7 mouse cellular contexts compared by ENCODE assay signal in the genomic region with DNA sequence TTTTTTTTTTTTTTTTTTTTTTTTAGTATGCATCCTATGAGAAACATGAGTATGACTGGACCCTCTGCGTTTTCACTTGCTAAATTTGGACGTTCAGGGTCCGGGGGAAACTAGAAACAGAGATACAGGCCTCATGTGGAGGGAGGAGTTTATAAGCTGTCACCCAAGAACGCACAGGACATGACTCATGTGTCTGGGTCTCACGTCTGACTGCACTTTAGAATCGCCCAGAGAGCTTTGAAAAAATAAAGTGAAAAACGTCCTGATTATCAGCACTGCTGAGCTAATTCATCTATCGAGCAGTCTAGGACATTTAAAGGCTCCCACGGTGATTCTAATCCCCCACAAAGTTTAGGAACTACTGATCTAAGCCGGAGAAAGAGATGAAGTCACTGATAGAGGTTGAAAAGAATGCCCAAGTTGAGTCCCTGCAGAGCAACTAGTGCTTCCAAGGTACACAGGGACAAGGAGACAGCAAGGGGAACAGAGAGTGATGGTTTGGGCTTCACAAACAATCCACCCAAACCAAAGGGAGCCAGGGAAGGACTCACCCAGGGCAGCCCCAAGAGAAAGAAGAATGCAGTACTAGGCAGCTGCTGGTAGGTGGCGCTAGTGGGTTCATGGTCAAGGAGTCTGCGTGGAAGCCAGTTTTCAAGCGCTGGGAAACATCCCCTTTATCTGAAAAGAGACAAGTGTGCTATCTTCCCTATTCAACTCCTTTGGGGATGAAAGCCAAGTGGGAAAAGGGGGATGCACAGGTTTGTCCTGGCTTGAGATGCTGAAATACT.
DNase-seq lines count a peak whose midpoint lies in the region; ATAC-seq and TF ChIP-seq lines count a peak whose summit lies in the region.

No protein-coding gene starts in this region.

- peak; percentile 57; the same call in 1 of the 2 replicates for ATAC-seq in kidney, embryonic 14.5 days (ENCODE audit: low FRiP score, low TSS enrichment)
- ATAC-seq in liver, embryonic 11.5 days (replicated peaks; ENCODE audit: low FRiP score) = no peak

- H3K9me3 ChIP-seq in MEL (replicated peaks; ENCODE audit: insufficient read depth, low read length) = no peaks in the 10 kb centered on the region
- H3K9me3 ChIP-seq in kidney, embryonic 14.5 days (ENCODE audit: control insufficient read depth, low read length) = no peaks in the 10 kb centered on the region
- H3K9me3 ChIP-seq in liver, embryonic 11.5 days (ENCODE audit: control insufficient read depth, low read length) = no peaks in the 10 kb centered on the region

- peak in 2 of 3 experiments; percentile 26 to 39; a peak in 4 of 6 replicates for TF ChIP-seq CTCF in MEL (IDR thresholded peaks at IDR 0.05 in 2 of 3, conservative IDR thresholded peaks at IDR 0.05 in 1 of 3; ENCODE audit: control insufficient read depth in 1 of 3, insufficient read depth in 1 of 3, low read depth in 2 of 3, low read length in 3 of 3, poor library complexity in 1 of 3, severe bottlenecking in 1 of 3)
- peak; percentile 79 for TF ChIP-seq CTCF in cerebellum, adult 2 months (IDR thresholded peaks at IDR 0.05; ENCODE audit: borderline replicate concordance, insufficient read depth, low read depth, low read length)

- TF ChIP-seq EP300 in MEL (IDR thresholded peaks at IDR 0.05; ENCODE audit: low read depth in 1 of 2, low read length in 2 of 2) = no peak

- DNase-seq in B cell, adult 2 months = peak; percentile 1 to 2
- DNase-seq in MEL (ENCODE audit: low read depth, low spot score) = peak; percentile 4
- DNase-seq in cerebellum, adult 2 months = peak; percentile 26 to 50
- peak; percentile 55 to 63 for DNase-seq in gastrocnemius, postnatal 36 days
- DNase-seq in liver, embryonic 11.5 days (ENCODE audit: low spot score) = peak; percentile 47
- DNase-seq in retina, postnatal 7 days (ENCODE audit: low read depth, low spot score) = peak; percentile 43

- no peaks in the 10 kb centered on the region for H3K27me3 ChIP-seq in MEL (ENCODE audit: control insufficient read depth in 1 of 2, insufficient read depth in 2 of 2, low read length in 2 of 2)
- H3K27me3 ChIP-seq in cerebellum, adult 2 months (ENCODE audit: control insufficient read depth, insufficient read depth, low read length) = no peaks in the 10 kb centered on the region
- H3K27me3 ChIP-seq in kidney, embryonic 14.5 days (ENCODE audit: control insufficient read depth, insufficient read depth, low read length) = no peaks in the 10 kb centered on the region
- H3K27me3 ChIP-seq in liver, embryonic 11.5 days (replicated peaks; ENCODE audit: control insufficient read depth, insufficient read depth, low read length) = no peaks in the 10 kb centered on the region

- no peaks in the 10 kb centered on the region for H3K36me3 ChIP-seq in MEL (ENCODE audit: control insufficient read depth in 1 of 2, insufficient read depth in 2 of 2, low read length in 2 of 2)
- H3K36me3 ChIP-seq in kidney, embryonic 14.5 days (ENCODE audit: control insufficient read depth, insufficient read depth, low read length) = no peaks in the 10 kb centered on the region
- H3K36me3 ChIP-seq in liver, embryonic 11.5 days (ENCODE audit: control insufficient read depth, insufficient read depth, low read length) = no peaks in the 10 kb centered on the region

- H3K4me1 ChIP-seq in MEL (ENCODE audit: control insufficient read depth in 1 of 2, insufficient read depth in 2 of 2, low read length in 2 of 2) = no peaks in the 10 kb centered on the region
- H3K4me1 ChIP-seq in cerebellum, adult 2 months (ENCODE audit: control insufficient read depth, insufficient read depth, low read length) = no peaks in the 10 kb centered on the region
- H3K4me1 ChIP-seq in kidney, embryonic 14.5 days (ENCODE audit: control insufficient read depth, insufficient read depth, low read length) = 0 out of 2 replicates have a peak, but pooled peaks cover 4% of the 10 kb centered on the region
- no peaks in the 10 kb centered on the region for H3K4me1 ChIP-seq in liver, embryonic 11.5 days (replicated peaks; ENCODE audit: control insufficient read depth, insufficient read depth, low read length)

- H3K4me2 ChIP-seq in kidney, embryonic 14.5 days (replicated peaks; ENCODE audit: low read depth, low read length) = no peak overlapping the region
- no peak overlapping the region for H3K4me2 ChIP-seq in liver, embryonic 11.5 days

- no peak overlapping the region for H3K4me3 ChIP-seq in MEL (ENCODE audit: control insufficient read depth in 1 of 2, insufficient read depth in 1 of 2, low read depth in 2 of 2, low read length in 2 of 2)
- H3K4me3 ChIP-seq in cerebellum, adult 2 months (replicated peaks; ENCODE audit: insufficient read depth, low read depth, low read length) = no peak overlapping the region
- no peak overlapping the region for H3K4me3 ChIP-seq in kidney, embryonic 14.5 days (ENCODE audit: low read length)
- no peak overlapping the region for H3K4me3 ChIP-seq in liver, embryonic 11.5 days (ENCODE audit: low read depth, low read length)

- H3K9ac ChIP-seq in MEL (ENCODE audit: control insufficient read depth, low read depth, low read length, poor library complexity, severe bottlenecking) = no peak overlapping the region
- H3K9ac ChIP-seq in kidney, embryonic 14.5 days (ENCODE audit: low read depth, low read length) = no peak overlapping the region
- H3K9ac ChIP-seq in liver, embryonic 11.5 days (ENCODE audit: low read depth, low read length) = no peak overlapping the region

- no peak for TF ChIP-seq POLR2A in MEL (IDR thresholded peaks at IDR 0.05; ENCODE audit: control insufficient read depth in 1 of 2, insufficient read depth in 1 of 2, low read depth in 1 of 2, low read length in 2 of 2, poor library complexity in 1 of 2)
- no peak for TF ChIP-seq POLR2A in cerebellum, adult 2 months (IDR thresholded peaks at IDR 0.05; ENCODE audit: borderline replicate concordance, insufficient read depth, low read length)

- no peak for TF ChIP-seq RAD21 in MEL (IDR thresholded peaks at IDR 0.05; ENCODE audit: low read depth, low read length)

- 39% methylated on average over 13 of the region's 13 CpGs for WGBS in cerebellum, adult 2 months
- WGBS in kidney, embryonic 14.5 days = 8% methylated on average over 13 of the region's 13 CpGs
- 24% methylated on average over 13 of the region's 13 CpGs for WGBS in liver, embryonic 11.5 days

- no peak overlapping the region for H3K27ac ChIP-seq in MEL (ENCODE audit: control insufficient read depth, low read depth, low read length)
- no peak overlapping the region for H3K27ac ChIP-seq in cerebellum, adult 2 months (ENCODE audit: insufficient read depth, low read length)
- peak overlapping the region; percentile 62 for H3K27ac ChIP-seq in kidney, embryonic 14.5 days (ENCODE audit: low read depth, low read length)
- no peak overlapping the region for H3K27ac ChIP-seq in liver, embryonic 11.5 days (ENCODE audit: low read depth, low read length)

- H3K79me2 ChIP-seq in MEL (ENCODE audit: control insufficient read depth, insufficient read depth, low read length, poor library complexity) = no peaks in the 10 kb centered on the region

- intact Hi-C loops in gastrocnemius, postnatal 36 days (cut with DNase I) = loop anchor here (5.0 to 10.0 kb wide), 3 partner anchors 327 to 883 kb away; no protein-coding TSS in a partner anchor

TF ChIP-seq in MEL, 35 proteins besides CTCF, POLR2A, EP300 and RAD21:
- TF ChIP-seq KAT2A (conservative IDR thresholded peaks at IDR 0.05; ENCODE audit: low read depth, low read length) (no peak), E2F4 (IDR thresholded peaks at IDR 0.05; ENCODE audit: borderline replicate concordance, low read depth, low read length) (no peak), SIN3A (IDR thresholded peaks at IDR 0.05; ENCODE audit: low read length) (no peak), ZC3H11A (IDR thresholded peaks at IDR 0.05; ENCODE audit: low read depth, low read length) (no peak), TAL1 (IDR thresholded peaks at IDR 0.05; ENCODE audit: low read length) (no peak), MAZ (IDR thresholded peaks at IDR 0.05; ENCODE audit: low read depth, low read length) (no peak), RCOR1 (IDR thresholded peaks at IDR 0.05; ENCODE audit: low read depth, low read length) (no peak), GABPA (IDR thresholded peaks at IDR 0.05; ENCODE audit: low read depth, low read length) (no peak), BHLHE40 (IDR thresholded peaks at IDR 0.05; ENCODE audit: borderline replicate concordance, low read depth, low read length) (no peak), POLR2AphosphoS5 (IDR thresholded peaks at IDR 0.05; ENCODE audit: borderline replicate concordance, low read depth, low read length) (no peak), USF2 (IDR thresholded peaks at IDR 0.05; ENCODE audit: borderline replicate concordance in 1 of 2, insufficient read depth in 1 of 2, low read depth in 1 of 2, low read length in 2 of 2) (no peak), TBP (IDR thresholded peaks at IDR 0.05; ENCODE audit: low read depth, low read length) (no peak), MAX (IDR thresholded peaks at IDR 0.05; ENCODE audit: low read length) (no peak), ZMIZ1 (IDR thresholded peaks at IDR 0.05; ENCODE audit: low read depth, low read length) (no peak), HCFC1 (IDR thresholded peaks at IDR 0.05; ENCODE audit: low read depth, low read length) (no peak), CHD1 (IDR thresholded peaks at IDR 0.05; ENCODE audit: low read depth, low read length) (no peak), MEF2A (IDR thresholded peaks at IDR 0.05; ENCODE audit: extremely low read depth, insufficient replicate concordance, low read depth, low read length, poor library complexity, severe bottlenecking) (no peak), MYB (IDR thresholded peaks at IDR 0.05; ENCODE audit: low read depth, low read length) (no peak), ZNF384 (IDR thresholded peaks at IDR 0.05; ENCODE audit: low read depth, low read length) (no peak)
TF ChIP-seq in MEL: peak in this region for 0.

Comparison
In these comparisons a context has a peak if more than half of its experiments do, and no peak if none do; other contexts are left out.
1. DNase-seq: peak in every context shown above with its lines; median percentile 59 in gastrocnemius, postnatal 36 days; 47 in liver, embryonic 11.5 days; 43 in retina, postnatal 7 days; 38 in cerebellum, adult 2 months; 4 in MEL; 2 in B cell, adult 2 months.